Mouse (Mus musculus) hindbrain, embryonic 11.5 days (tissue): ENCODE results near the gene Hist1h2bk. TPM values are rescaled to one million over a fixed set of nuclear protein-coding genes. Genes with fewer than 3 reads are reported as not detected.

Experiments used
- ATAC-seq: fragments of 200-750 bp; cut with Nextera tagmentation; 2 replicates; pipeline ENCODE4 v1.8.0; 2017; ENCODE audit warnings: mild to moderate bottlenecking, moderate TSS enrichment, moderate library complexity; ENCODE audit not compliant: low FRiP score
- DNase-seq: peaks from one replicate; pipeline ENCODE4 v3.0.0-alpha.2; 2015; ENCODE audit warnings: low spot score
- H3K27ac ChIP-seq: fragments of 300-500 bp; sonication (generic); 2 replicates; pipeline ENCODE4 v1.5.1; 2014; ENCODE audit warnings: mild to moderate bottlenecking, low read depth, low read length
- H3K27me3 ChIP-seq: fragments of 300-500 bp; sonication (generic); 2 replicates; pipeline ENCODE4 v1.6.1; 2014; ENCODE audit warnings: mild to moderate bottlenecking, low read length, moderate library complexity, mixed read lengths; ENCODE audit not compliant: control insufficient read depth, insufficient read depth
- H3K36me3 ChIP-seq: fragments of 300-500 bp; sonication (generic); 2 replicates; pipeline ENCODE4 v1.6.1; 2014; ENCODE audit warnings: mild to moderate bottlenecking, low read length, moderate library complexity, mixed read lengths; ENCODE audit not compliant: control insufficient read depth, insufficient read depth
- H3K4me1 ChIP-seq: fragments of 300-500 bp; sonication (generic); replicated peaks from 2 replicates; pipeline ENCODE4 v1.6.1; 2014; ENCODE audit warnings: low read length, mixed read lengths; ENCODE audit not compliant: control insufficient read depth, insufficient read depth
- H3K4me2 ChIP-seq: fragments of 300-500 bp; sonication (generic); replicated peaks from 2 replicates; pipeline ENCODE4 v1.6.1; 2014; ENCODE audit warnings: mild to moderate bottlenecking, low read depth, low read length
- H3K4me3 ChIP-seq: fragments of 300-500 bp; sonication (generic); 2 replicates; pipeline ENCODE4 v1.5.1; 2014; ENCODE audit warnings: low read depth, low read length
- H3K9ac ChIP-seq: fragments of 300-500 bp; sonication (generic); 2 replicates; pipeline ENCODE4 v1.6.1; 2014; ENCODE audit warnings: low read depth, low read length
- H3K9me3 ChIP-seq: fragments of 300-500 bp; sonication (generic); 2 replicates; pipeline ENCODE4 v1.6.1; 2016; ENCODE audit warnings: low read length; ENCODE audit not compliant: control insufficient read depth
- WGBS: fragments of 180-500 bp; shearing (Covaris S2); extraction: QIAGEN DNeasy Blood & Tissue Kit; methylation state at CpG from one replicate; pipeline ENCODE4 v1.1.7; 2014; 5-methylcytosine and 5-hydroxymethylcytosine counted together
- polyA plus RNA-seq: library from polyadenylated mRNA; unstranded; fragments of >200 nt; fragmentation: Nextera tagmentation; extraction: Ambion mirVana; gene quantifications from 2 replicates; pipeline ENCODE4 v1.2.1, GENCODE M21; 2014

Hist1h2bk gene
- polyA plus RNA-seq, 1 experiment from 2014 or later, result 7.2 TPM

DNA sequence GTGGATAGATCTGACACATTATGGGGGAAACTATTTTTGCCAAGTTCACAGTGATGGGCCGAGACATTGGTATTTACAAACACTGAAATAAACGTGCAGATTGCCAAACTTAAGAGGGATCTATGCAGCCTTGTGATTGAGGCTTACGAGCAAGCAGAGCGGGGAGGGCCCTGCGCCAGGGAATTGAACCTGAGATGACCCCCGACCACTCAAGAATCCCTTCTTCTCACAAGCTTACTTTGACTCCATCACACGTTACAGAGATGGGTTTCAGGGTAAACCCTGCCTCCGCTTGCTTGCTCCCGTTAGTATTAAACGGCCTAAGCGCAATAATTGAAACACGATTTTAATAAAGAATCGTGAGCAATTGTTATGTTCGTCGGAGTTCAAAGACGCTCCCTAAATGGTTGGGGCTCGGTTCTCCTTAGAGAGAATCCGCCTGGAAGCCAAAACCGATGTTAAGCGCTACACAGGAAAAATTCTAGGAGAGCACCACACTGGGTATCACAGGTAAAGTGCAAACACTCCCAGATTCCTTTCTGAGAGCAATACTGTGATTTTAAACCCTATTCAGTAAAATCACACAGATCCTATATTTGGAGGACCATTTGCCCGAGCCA is 38.4 kb upstream of the Hist1h2bk start:
- no peaks in the 10 kb centered on the region for H3K9me3 ChIP-seq
- no peak overlapping the region for H3K27ac ChIP-seq
- H3K9ac ChIP-seq, result no peak overlapping the region
- ATAC-seq, result no peak
- peak overlapping the region; percentile 23 for H3K4me3 ChIP-seq
- H3K27me3 ChIP-seq, result peaks cover 71% of the 10 kb centered on the region
- peak overlapping the region; percentile 41 for H3K4me2 ChIP-seq
- peaks cover 2% of the 10 kb centered on the region; the same call in 1 of the 2 replicates for H3K4me1 ChIP-seq
- no peaks in the 10 kb centered on the region for H3K36me3 ChIP-seq
- DNase-seq, result peak; percentile 55
- WGBS, result 1% methylated on average over 21 of the region's 21 CpGs

DNA sequence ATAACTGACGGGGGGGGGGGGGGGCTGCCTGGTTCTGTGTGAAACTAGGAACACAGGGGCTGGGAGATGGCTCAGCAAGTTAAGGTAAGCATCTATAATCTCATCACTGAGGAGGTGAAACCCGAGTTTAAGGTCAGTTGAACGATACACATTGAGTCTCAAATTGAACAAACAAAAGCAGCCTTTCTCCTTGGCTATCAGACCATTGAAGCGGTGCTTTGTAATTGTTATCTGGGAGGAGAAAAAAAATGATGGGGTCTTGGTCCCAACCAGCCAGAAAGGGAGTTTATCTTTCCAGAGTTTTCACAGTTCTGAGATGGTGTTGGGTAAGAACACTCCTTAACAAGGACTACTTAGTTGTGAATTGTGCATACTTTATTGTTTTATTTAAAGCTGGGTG is 37.8 kb upstream of the Hist1h2bk start:
- peaks cover 76% of the 10 kb centered on the region for H3K27me3 ChIP-seq
- no peak overlapping the region for H3K4me3 ChIP-seq
- DNase-seq (no peak), ATAC-seq (no peak)
- H3K9me3 ChIP-seq, result no peaks in the 10 kb centered on the region
- peaks cover 2% of the 10 kb centered on the region; the same call in 1 of the 2 replicates for H3K4me1 ChIP-seq
- H3K4me2 ChIP-seq, result peak overlapping the region; percentile 41; the same call in 1 of the 2 replicates
- no peak overlapping the region for H3K27ac ChIP-seq
- 5% methylated on average over 4 of the region's 4 CpGs for WGBS
- H3K9ac ChIP-seq, result no peak overlapping the region
- H3K36me3 ChIP-seq, result no peaks in the 10 kb centered on the region

DNA sequence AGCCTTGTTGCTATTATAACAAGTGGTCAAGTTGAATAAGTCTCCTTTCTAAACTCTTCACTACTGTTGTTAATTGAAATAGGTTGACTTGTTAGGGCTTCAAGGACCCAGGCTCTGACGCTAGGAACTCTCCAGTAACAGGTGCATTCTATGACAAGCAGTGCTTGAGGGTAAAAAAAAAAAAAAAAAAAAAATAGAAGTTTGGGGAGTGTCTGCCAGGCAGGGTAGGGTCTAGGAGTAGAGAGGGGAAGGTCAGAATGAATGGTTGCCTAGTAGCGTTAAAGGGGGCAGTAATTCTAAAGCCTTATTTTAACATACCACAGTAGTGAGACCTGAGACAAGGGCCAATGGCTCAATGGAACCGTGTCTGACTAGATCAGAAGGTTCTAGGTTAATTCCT is 37.3 kb upstream of the Hist1h2bk start:
- Histone ChIP-seq H3K9ac (no peak overlapping the region), H3K4me2 (no peak overlapping the region), H3K27me3 (peaks cover 82% of the 10 kb centered on the region), H3K36me3 (no peaks in the 10 kb centered on the region), H3K27ac (no peak overlapping the region), H3K9me3 (no peaks in the 10 kb centered on the region), H3K4me1 (peaks cover 2% of the 10 kb centered on the region; the same call in 1 of the 2 replicates), H3K4me3 (no peak overlapping the region)
- DNase-seq (no peak), ATAC-seq (no peak)
- 26% methylated on average over 3 of the region's 3 CpGs for WGBS

DNA sequence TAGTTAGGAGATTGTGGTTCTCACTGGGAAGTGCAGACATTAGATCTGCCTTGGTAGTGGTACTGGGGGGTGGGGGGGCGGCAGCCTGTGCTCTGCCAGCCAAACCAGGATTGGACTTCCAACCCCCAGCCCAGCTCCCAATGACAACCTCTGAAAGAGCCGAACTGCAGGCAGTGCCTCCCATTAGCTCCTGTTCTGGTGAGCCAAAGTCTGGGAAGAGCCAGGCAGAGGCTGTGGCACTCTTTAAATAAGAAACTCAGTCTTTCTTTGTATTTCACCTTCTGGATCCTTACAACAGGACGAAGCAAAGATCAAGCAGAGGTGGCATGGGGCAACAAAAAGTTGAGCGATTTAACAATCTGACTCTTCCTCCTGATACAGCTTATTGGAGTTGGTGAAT is 36.5 kb upstream of the Hist1h2bk start:
- no peaks in the 10 kb centered on the region for H3K9me3 ChIP-seq
- H3K9ac ChIP-seq, result no peak overlapping the region
- peaks cover 89% of the 10 kb centered on the region for H3K27me3 ChIP-seq
- no peak overlapping the region for H3K4me3 ChIP-seq
- no peak overlapping the region for H3K4me2 ChIP-seq
- no peak for ATAC-seq
- H3K4me1 ChIP-seq, result peaks cover 2% of the 10 kb centered on the region; the same call in 1 of the 2 replicates
- 30% methylated on average over 4 of the region's 4 CpGs for WGBS
- no peak for DNase-seq
- no peak overlapping the region for H3K27ac ChIP-seq
- no peaks in the 10 kb centered on the region for H3K36me3 ChIP-seq

DNA sequence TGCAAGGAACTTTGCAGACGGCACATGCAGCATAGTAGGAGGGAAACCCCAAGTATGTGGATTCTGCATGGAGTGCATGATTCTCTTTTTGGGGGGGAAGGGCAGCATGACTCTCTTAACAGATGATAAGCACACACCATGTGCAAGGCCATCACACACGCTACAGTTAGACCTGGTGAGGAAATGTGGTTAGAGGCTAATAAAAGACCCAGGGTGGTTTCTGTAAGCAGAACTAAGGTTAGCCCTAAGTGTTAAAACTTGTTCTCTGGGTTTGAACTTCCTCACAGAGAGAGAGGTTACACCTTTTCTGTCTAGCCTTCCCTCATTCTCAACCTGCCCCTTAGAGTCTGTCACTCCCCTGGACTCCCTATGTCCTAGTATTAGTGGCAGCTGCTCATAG is 34.3 kb upstream of the Hist1h2bk start:
- Histone ChIP-seq H3K4me1 (peaks cover 2% of the 10 kb centered on the region; the same call in 1 of the 2 replicates), H3K36me3 (no peaks in the 10 kb centered on the region), H3K4me2 (no peak overlapping the region), H3K4me3 (no peak overlapping the region), H3K9me3 (no peaks in the 10 kb centered on the region), H3K27me3 (peaks cover 97% of the 10 kb centered on the region), H3K9ac (no peak overlapping the region), H3K27ac (no peak overlapping the region)
- ATAC-seq, result no peak
- 46% methylated on average over 2 of the region's 2 CpGs for WGBS
- no peak for DNase-seq

DNA sequence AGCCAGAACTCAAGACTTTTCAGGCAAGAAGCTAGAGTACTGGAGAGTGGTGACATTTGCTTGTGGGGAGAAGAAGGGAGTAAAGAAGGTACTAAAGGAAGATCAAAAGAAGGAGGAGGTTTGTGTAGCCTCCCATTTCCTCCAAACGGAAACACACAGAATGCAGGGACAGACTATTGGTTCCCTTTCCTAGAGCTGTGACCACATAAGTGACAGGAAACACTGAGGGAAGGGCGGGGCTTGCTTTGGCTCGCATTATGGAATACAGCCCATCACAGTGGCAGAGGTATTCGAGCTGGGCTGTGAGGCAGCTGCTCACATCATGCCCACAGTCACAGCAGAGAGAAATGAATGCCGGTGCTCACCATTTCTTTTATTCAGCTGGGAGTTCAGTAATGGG is 33.8 kb upstream of the Hist1h2bk start:
- no peak overlapping the region for H3K4me3 ChIP-seq
- peaks cover 98% of the 10 kb centered on the region for H3K27me3 ChIP-seq
- DNase-seq (no peak), ATAC-seq (no peak)
- no peak overlapping the region for H3K27ac ChIP-seq
- H3K9me3 ChIP-seq, result no peaks in the 10 kb centered on the region
- no peak overlapping the region for H3K9ac ChIP-seq
- peaks cover 3% of the 10 kb centered on the region; the same call in 1 of the 2 replicates for H3K4me1 ChIP-seq
- 33% methylated on average over 5 of the region's 5 CpGs for WGBS
- H3K36me3 ChIP-seq, result no peaks in the 10 kb centered on the region
- H3K4me2 ChIP-seq, result no peak overlapping the region

DNA sequence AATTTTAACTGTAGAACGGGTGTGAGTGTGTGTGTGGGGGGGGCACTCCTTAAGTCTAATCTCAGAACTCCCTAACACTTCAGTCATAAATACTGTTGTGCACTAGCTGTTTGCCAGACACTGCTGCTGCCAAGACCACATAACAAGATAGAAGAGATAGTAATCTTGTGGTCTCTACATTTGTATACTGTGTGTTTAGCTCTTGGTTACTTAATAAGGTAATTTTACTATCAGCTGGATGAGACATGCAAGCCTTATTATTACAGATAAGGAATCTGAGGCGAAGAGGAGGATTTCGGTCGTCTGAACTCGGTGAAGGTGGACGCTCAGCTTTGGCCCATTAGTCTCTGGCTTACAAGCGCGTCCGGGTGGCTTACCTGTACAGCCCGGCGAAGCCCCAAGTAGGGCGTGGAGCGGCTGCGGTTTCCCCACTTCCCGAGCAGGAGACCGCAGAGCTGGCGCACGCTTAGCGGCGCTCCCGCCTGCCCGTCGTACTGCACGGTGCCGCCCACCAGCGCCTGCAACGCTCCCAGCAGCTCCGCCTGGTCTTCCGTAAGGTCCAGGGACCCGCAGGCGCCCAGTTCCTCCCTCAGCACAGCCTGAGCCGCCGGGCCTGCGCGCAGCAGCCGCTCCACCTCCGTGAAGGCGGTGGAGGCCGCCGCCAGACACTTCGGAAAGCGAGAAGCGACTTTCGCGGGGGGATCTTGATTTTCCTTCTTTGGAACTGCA is 29.9 kb upstream of the Hist1h2bk start:
- DNase-seq (peak; percentile 75), ATAC-seq (peak; percentile 76)
- H3K4me2 ChIP-seq, result peak overlapping the region; percentile 85
- peaks cover 99% of the 10 kb centered on the region for H3K27me3 ChIP-seq
- H3K9me3 ChIP-seq, result no peaks in the 10 kb centered on the region
- H3K4me1 ChIP-seq, result 0 out of 2 replicates have a peak, but pooled peaks cover 2% of the 10 kb centered on the region
- no peaks in the 10 kb centered on the region for H3K36me3 ChIP-seq
- WGBS, result 1% methylated on average over 44 of the region's 45 CpGs
- peak overlapping the region; percentile 46 for H3K4me3 ChIP-seq
- H3K9ac ChIP-seq, result peak overlapping the region; percentile 31; the same call in 1 of the 2 replicates
- H3K27ac ChIP-seq, result no peak overlapping the region

DNA sequence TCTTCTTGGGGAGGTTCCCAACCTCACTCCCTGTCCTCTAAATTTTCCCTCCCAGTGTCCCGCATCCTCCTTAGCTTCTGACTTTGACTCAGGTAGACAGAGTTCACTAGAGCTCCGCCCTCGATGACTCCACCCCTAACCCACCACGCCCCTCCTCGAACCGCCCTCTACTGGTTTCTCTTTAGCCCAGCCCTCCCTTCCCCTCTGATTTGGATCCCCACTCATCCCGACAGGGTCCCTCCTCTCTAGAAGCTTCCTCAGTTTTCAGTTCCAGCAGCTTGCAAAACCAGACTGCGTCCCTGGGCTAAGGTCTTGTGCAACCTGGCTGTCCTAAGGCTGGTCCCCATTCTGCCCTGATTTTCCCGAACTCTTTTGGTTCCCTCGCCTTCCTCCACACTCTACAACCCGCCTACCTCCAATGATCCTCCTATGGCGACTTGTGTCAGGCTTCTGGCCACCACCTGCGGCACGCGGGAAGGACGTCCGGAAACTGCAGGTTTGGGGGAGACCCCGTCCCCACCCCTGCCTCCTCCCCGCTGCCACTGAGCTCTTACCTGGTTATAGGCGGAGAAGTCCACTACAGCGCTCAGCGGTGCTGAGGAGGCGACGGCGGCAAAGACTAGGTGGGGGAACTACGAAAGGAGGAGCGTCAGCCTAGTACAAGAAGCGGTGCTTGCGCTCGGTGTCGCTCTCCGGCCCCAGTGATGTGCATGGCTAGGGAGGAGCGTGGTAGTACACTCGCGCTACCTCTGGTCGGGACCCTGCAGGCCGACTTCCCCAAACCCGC is 29.1 kb upstream of the Hist1h2bk start:
- 1% methylated on average over 38 of the region's 38 CpGs for WGBS
- DNase-seq (peak; percentile 52), ATAC-seq (peak; percentile 91)
- Histone ChIP-seq H3K36me3 (no peaks in the 10 kb centered on the region), H3K27me3 (peaks cover 95% of the 10 kb centered on the region), H3K9ac (no peak overlapping the region), H3K4me3 (peak overlapping the region; percentile 46), H3K27ac (no peak overlapping the region), H3K4me1 (0 out of 2 replicates have a peak, but pooled peaks cover 2% of the 10 kb centered on the region), H3K4me2 (peak overlapping the region; percentile 85), H3K9me3 (no peaks in the 10 kb centered on the region)
